ENCODE assay signal across 9 mouse cellular contexts in genomic region chr5:115490638-115491000, GRCm38 (mm10). TPM values are rescaled to one million over a fixed set of nuclear protein-coding genes. Genes with fewer than 3 reads are reported as not detected.
DNase-seq lines count a peak whose midpoint lies in the region; ATAC-seq and TF ChIP-seq lines count a peak whose summit lies in the region.
"Had no signal": no experiment of that assay in that cellular context is flagged by ENCODE, and none has a peak within 500 bp of the region (broad histone marks: within the 10 kb centered on the region; RNA-seq: fewer than 3 reads in every experiment).

No protein-coding gene starts in this region.

- no peaks in the 10 kb centered on the region for H3K9me3 ChIP-seq in heart, embryonic 12.5 days (replicated peaks)
- H3K9me3 ChIP-seq in ES-E14 (ENCODE audit: control insufficient read depth, insufficient read depth, low read depth, low read length), result no peaks in the 10 kb centered on the region

- H3K27ac ChIP-seq in heart, embryonic 12.5 days (ENCODE audit: poor library complexity, severe bottlenecking), result peak overlapping the region; percentile 63; the same call in 1 of the 2 replicates
- no peak overlapping the region; the same call in 1 of the 2 replicates for H3K27ac ChIP-seq in ES-E14 (ENCODE audit: insufficient read depth, low read depth, low read length, poor library complexity, severe bottlenecking)

- no peak overlapping the region for H3K4me3 ChIP-seq in heart, embryonic 12.5 days
- no peak overlapping the region for H3K4me3 ChIP-seq in ES-E14 (ENCODE audit: insufficient read depth in 1 of 2, low read depth in 1 of 2, low read length in 2 of 2, poor library complexity in 1 of 2, severe bottlenecking in 1 of 2)

- no peak for ATAC-seq in heart, embryonic 12.5 days (ENCODE audit: insufficient number of reproducible peaks, low FRiP score)
- ATAC-seq in granulocyte monocyte progenitor cell, adult 5-6 weeks (replicated peaks; ENCODE audit: poor library complexity, severe bottlenecking), result peak; percentile 5
- peak; percentile 22 for ATAC-seq in megakaryocyte-erythroid progenitor cell, adult 5-6 weeks (replicated peaks; ENCODE audit: low FRiP score, low TSS enrichment, poor library complexity, severe bottlenecking)

- WGBS in heart, embryonic 12.5 days, result 8% methylated on average over 8 of the region's 8 CpGs

- H3K36me3 ChIP-seq in heart, embryonic 12.5 days, result no peaks in the 10 kb centered on the region
- no peaks in the 10 kb centered on the region for H3K36me3 ChIP-seq in ES-E14 (ENCODE audit: control insufficient read depth, insufficient read depth, low read length, poor library complexity, severe bottlenecking)

- no peaks in the 10 kb centered on the region for H3K27me3 ChIP-seq in heart, embryonic 12.5 days (replicated peaks)

- H3K4me2 ChIP-seq in heart, embryonic 12.5 days, result peak overlapping the region; percentile 36

- peaks cover 38% of the 10 kb centered on the region for H3K4me1 ChIP-seq in heart, embryonic 12.5 days (replicated peaks)
- peaks cover 0 to 15% of the 10 kb centered on the region in 2 experiments; a peak in 1 of 4 replicates for H3K4me1 ChIP-seq in ES-E14 (ENCODE audit: control insufficient read depth in 2 of 2, insufficient read depth in 2 of 2, low read length in 2 of 2, poor library complexity in 1 of 2)

- intact Hi-C loops in heart, postnatal 25 days (cut with DNase I), result loop anchor here (5.0 kb wide), 1 partner anchor 142 kb away; the partner anchor contains the start of gene Rab35

- no peak overlapping the region for H3K9ac ChIP-seq in heart, embryonic 12.5 days
- H3K9ac ChIP-seq in ES-E14 (ENCODE audit: insufficient read depth, low read depth, low read length, poor library complexity, severe bottlenecking), result 0 out of 2 replicates have a peak overlapping the region, but pooled peaks have one; percentile 35

- in situ Hi-C loops in ES-E14 (cut with MboI; ENCODE audit: low sequenced_read_pairs in 2 of 2, unreplicated experiment in 2 of 2), result no loop called here

- no peak for DNase-seq in heart, postnatal 25 days (ENCODE audit: low spot score)
- DNase-seq in ES-E14 (ENCODE audit: low read depth, low spot score), result no peak
- no peak for DNase-seq in urinary bladder, postnatal 25 days (ENCODE audit: low spot score)
- no peak for DNase-seq in layer of hippocampus, postnatal 36 days
- no peak for DNase-seq in kidney, adult 8-10 months

TF ChIP-seq in ES-E14, 5 proteins besides CTCF, POLR2A, EP300 and RAD21:
- TF ChIP-seq ZNF384 (IDR thresholded peaks at IDR 0.05; ENCODE audit: low read depth, low read length) (peak; percentile 95), CHD2 (IDR thresholded peaks at IDR 0.05; ENCODE audit: low read depth, low read length) (no peak), ZC3H11A (IDR thresholded peaks at IDR 0.05; ENCODE audit: borderline replicate concordance, low read depth, low read length) (no peak)

RNA-seq across cellular contexts. Expression of gene Sirt4, which starts 6.1 kb away (rescaled TPM):
- polyA plus RNA-seq in heart, embryonic 12.5 days (2016; fragmentation: Nextera tagmentation; extraction: Ambion mirVana), result 14.7 and 18.0 TPM in 2 replicates
- total RNA-seq in heart, postnatal 25 days (2021), result 10 to 100 TPM; 16.8 to 18.5 TPM
- 15.3 and 25.7 TPM in 2 replicates for total RNA-seq in ES-E14 (2012; rRNA removed)
- total RNA-seq in granulocyte monocyte progenitor cell, adult 5-6 weeks (2014; fragmentation: Nextera tagmentation), result 9.2 and 23.1 TPM in 2 replicates
- total RNA-seq in granulocyte monocyte progenitor cell, adult 5-6 weeks (2017), result 2.9 and 7.1 TPM in 2 replicates
- total RNA-seq in megakaryocyte-erythroid progenitor cell, adult 5-6 weeks (2014; fragmentation: Nextera tagmentation), result 10.7 and 20.4 TPM in 2 replicates
- 3.4 and 7.2 TPM in 2 replicates for total RNA-seq in megakaryocyte-erythroid progenitor cell, adult 5-6 weeks (2017)
- 10 to 100 TPM; 46.4 to 50.7 TPM for total RNA-seq in layer of hippocampus, postnatal 36 days (2021)

RNA-seq across cellular contexts. Expression of gene Pxn, which starts 15.9 kb away (rescaled TPM):
- polyA plus RNA-seq in heart, embryonic 12.5 days (2016; fragmentation: Nextera tagmentation; extraction: Ambion mirVana), result 41.1 and 41.7 TPM in 2 replicates
- total RNA-seq in heart, postnatal 25 days (2021), result 10 to 100 TPM; 34.4 to 39.5 TPM
- total RNA-seq in ES-E14 (2012; rRNA removed), result 25.5 and 29.4 TPM in 2 replicates
- 56.2 and 57.1 TPM in 2 replicates for total RNA-seq in granulocyte monocyte progenitor cell, adult 5-6 weeks (2014; fragmentation: Nextera tagmentation)
- total RNA-seq in granulocyte monocyte progenitor cell, adult 5-6 weeks (2017), result 110 and 111 TPM in 2 replicates
- 31.8 and 34.0 TPM in 2 replicates for total RNA-seq in megakaryocyte-erythroid progenitor cell, adult 5-6 weeks (2014; fragmentation: Nextera tagmentation)
- 36.1 and 47.5 TPM in 2 replicates for total RNA-seq in megakaryocyte-erythroid progenitor cell, adult 5-6 weeks (2017)
- 10 to 100 TPM; 39.8 to 46.1 TPM for total RNA-seq in layer of hippocampus, postnatal 36 days (2021)

RNA-seq across cellular contexts. Expression of gene Pla2g1b, which starts 24.6 kb away (rescaled TPM):
- polyA plus RNA-seq in heart, embryonic 12.5 days (2016; fragmentation: Nextera tagmentation; extraction: Ambion mirVana), result 0.72 and 1.3 TPM in 2 replicates
- not detected for total RNA-seq in heart, postnatal 25 days (2021)
- total RNA-seq in ES-E14 (2012; rRNA removed), result 31.1 and 36.6 TPM in 2 replicates
- total RNA-seq in granulocyte monocyte progenitor cell, adult 5-6 weeks (2014; fragmentation: Nextera tagmentation), result not detected in 2 replicates
- total RNA-seq in granulocyte monocyte progenitor cell, adult 5-6 weeks (2017), result not detected in 2 replicates
- total RNA-seq in megakaryocyte-erythroid progenitor cell, adult 5-6 weeks (2014; fragmentation: Nextera tagmentation), result not detected in 2 replicates
- total RNA-seq in megakaryocyte-erythroid progenitor cell, adult 5-6 weeks (2017), result not detected in 2 replicates
- not detected for total RNA-seq in layer of hippocampus, postnatal 36 days (2021)
- polyA plus RNA-seq: embryonic facial prominence, embryonic 11.5 days had no signal

Comparison
In these comparisons a context has a peak if more than half of its experiments do, and no peak if none do; other contexts are left out.
1. RNA of gene Pla2g1b, which starts 24.6 kb away (total RNA-seq): 31.1 to 36.6 TPM in ES-E14; not detected in heart, postnatal 25 days, not detected in granulocyte monocyte progenitor cell, adult 5-6 weeks, not detected in megakaryocyte-erythroid progenitor cell, adult 5-6 weeks and not detected in layer of hippocampus, postnatal 36 days; every median in the first group is over 10 times any median in the second.